Mouse (Mus musculus): ENCODE measurements around the gene Slfn8. TPM values are rescaled to one million over a fixed set of nuclear protein-coding genes. Genes with fewer than 3 reads are reported as not detected.
"Not testable (repeated sequence)": the region's sequence is repeated elsewhere in the genome, so short reads cannot be mapped to it uniquely, and the experiment has no call there.

Gene Slfn8
- polyA plus RNA-seq, 1 experiment from 2014 or later = 1.0 TPM

- Histone ChIP-seq H3K9me3 (ENCODE audit: control insufficient read depth, low read length) (no peaks in the 10 kb centered on the region), H3K9ac (ENCODE audit: low read depth, low read length) (no peak overlapping the region), H3K4me3 (ENCODE audit: low read depth, low read length) (no peak overlapping the region), H3K4me1 (ENCODE audit: control insufficient read depth, insufficient read depth, low read length) (no peaks in the 10 kb centered on the region), H3K36me3 (ENCODE audit: control insufficient read depth, insufficient read depth, low read length) (peaks cover 47% of the 10 kb centered on the region), H3K27ac (replicated peaks; ENCODE audit: low read depth, low read length) (no peak overlapping the region), H3K27me3 (replicated peaks; ENCODE audit: control insufficient read depth, insufficient read depth, low read length) (no peaks in the 10 kb centered on the region), H3K4me2 (ENCODE audit: low read depth, low read length) (no peak overlapping the region)
- ATAC-seq (ENCODE audit: low read depth) (no peak), DNase-seq (ENCODE audit: low spot score) (no peak)
- 83% methylated on average over 17 of the region's 17 CpGs for WGBS
These were observed 37.4 kb downstream of the Slfn8 start for GRCm38 (mm10) chr11:82983193-82983592.

- DNase-seq (ENCODE audit: low spot score); H3K4me2 ChIP-seq (ENCODE audit: low read depth, low read length); H3K27ac ChIP-seq (replicated peaks; ENCODE audit: low read depth, low read length); ATAC-seq (ENCODE audit: low read depth); H3K4me3 ChIP-seq (ENCODE audit: low read depth, low read length); H3K9me3 ChIP-seq (ENCODE audit: control insufficient read depth, low read length); H3K4me1 ChIP-seq (ENCODE audit: control insufficient read depth, insufficient read depth, low read length); H3K27me3 ChIP-seq (replicated peaks; ENCODE audit: control insufficient read depth, insufficient read depth, low read length); H3K9ac ChIP-seq (ENCODE audit: low read depth, low read length): not testable (repeated sequence)
- WGBS = 85% methylated on average over 2 of the region's 2 CpGs
- peaks cover 41% of the 10 kb centered on the region for H3K36me3 ChIP-seq (ENCODE audit: control insufficient read depth, insufficient read depth, low read length)
These were observed 38.2 kb downstream of the Slfn8 start for GRCm38 (mm10) chr11:82982409-82982808.

- H3K9ac ChIP-seq (ENCODE audit: low read depth, low read length) = no peak overlapping the region
- no peaks in the 10 kb centered on the region for H3K9me3 ChIP-seq (ENCODE audit: control insufficient read depth, low read length)
- DNase-seq (ENCODE audit: low spot score) = no peak
- 0 out of 2 replicates have a peak, but pooled peaks cover 6% of the 10 kb centered on the region for H3K4me1 ChIP-seq (ENCODE audit: control insufficient read depth, insufficient read depth, low read length)
- WGBS = 15% methylated on average over 5 of the region's 5 CpGs
- no peak for ATAC-seq (ENCODE audit: low read depth)
- no peaks in the 10 kb centered on the region for H3K27me3 ChIP-seq (replicated peaks; ENCODE audit: control insufficient read depth, insufficient read depth, low read length)
- no peak overlapping the region for H3K4me2 ChIP-seq (ENCODE audit: low read depth, low read length)
- H3K36me3 ChIP-seq (ENCODE audit: control insufficient read depth, insufficient read depth, low read length) = no peaks in the 10 kb centered on the region
- no peak overlapping the region for H3K4me3 ChIP-seq (ENCODE audit: low read depth, low read length)
- H3K27ac ChIP-seq (replicated peaks; ENCODE audit: low read depth, low read length) = no peak overlapping the region
These were observed 46.7 kb downstream of the Slfn8 start for GRCm38 (mm10) chr11:82973916-82974315.

- 69% methylated on average over 8 of the region's 11 CpGs for WGBS
- H3K36me3 ChIP-seq (ENCODE audit: control insufficient read depth, insufficient read depth, low read length) = no peaks in the 10 kb centered on the region
- ATAC-seq (ENCODE audit: low read depth) (no peak), DNase-seq (ENCODE audit: low spot score) (no peak)
- H3K27ac ChIP-seq (replicated peaks; ENCODE audit: low read depth, low read length) = peak overlapping the region; percentile 71; the same call in 1 of the 2 replicates
- peak overlapping the region; percentile 58 for H3K4me2 ChIP-seq (ENCODE audit: low read depth, low read length)
- no peaks in the 10 kb centered on the region for H3K27me3 ChIP-seq (replicated peaks; ENCODE audit: control insufficient read depth, insufficient read depth, low read length)
- peak overlapping the region; percentile 22 for H3K4me3 ChIP-seq (ENCODE audit: low read depth, low read length)
- H3K9me3 ChIP-seq (ENCODE audit: control insufficient read depth, low read length) = no peaks in the 10 kb centered on the region
- 0 out of 2 replicates have a peak, but pooled peaks cover 6% of the 10 kb centered on the region for H3K4me1 ChIP-seq (ENCODE audit: control insufficient read depth, insufficient read depth, low read length)
- H3K9ac ChIP-seq (ENCODE audit: low read depth, low read length) = peak overlapping the region; percentile 56
These were observed 49.0 kb downstream of the Slfn8 start for GRCm38 (mm10) chr11:82971590-82971974.

- H3K27ac ChIP-seq (replicated peaks; ENCODE audit: low read depth, low read length) = peak overlapping the region; percentile 71; the same call in 1 of the 2 replicates
- peak; percentile 83 for DNase-seq (ENCODE audit: low spot score)
These were observed 49.7 kb downstream of the Slfn8 start for GRCm38 (mm10) chr11:82970712-82971589.

GRCm38 (mm10) chr11:82962215-82962614 is 58.4 kb downstream of the Slfn8 start:
- DNase-seq (ENCODE audit: low spot score) (no peak), ATAC-seq (ENCODE audit: low read depth) (no peak)
- H3K4me3 ChIP-seq (ENCODE audit: low read depth, low read length) = no peak overlapping the region
- H3K27ac ChIP-seq (replicated peaks; ENCODE audit: low read depth, low read length) = no peak overlapping the region
- H3K27me3 ChIP-seq (replicated peaks; ENCODE audit: control insufficient read depth, insufficient read depth, low read length) = no peaks in the 10 kb centered on the region; the same call in none of the 2 replicates
- H3K4me2 ChIP-seq (ENCODE audit: low read depth, low read length) = no peak overlapping the region
- no peak overlapping the region for H3K9ac ChIP-seq (ENCODE audit: low read depth, low read length)
- no peaks in the 10 kb centered on the region for H3K36me3 ChIP-seq (ENCODE audit: control insufficient read depth, insufficient read depth, low read length)
- H3K4me1 ChIP-seq (ENCODE audit: control insufficient read depth, insufficient read depth, low read length) = no peaks in the 10 kb centered on the region
- 86% methylated on average over 8 of the region's 8 CpGs for WGBS
- H3K9me3 ChIP-seq (ENCODE audit: control insufficient read depth, low read length) = no peaks in the 10 kb centered on the region

More at GRCm38 (mm10) chr11:82970712-82971589, 49.7 kb downstream of the Slfn8 start:
- no peaks in the 10 kb centered on the region for H3K9me3 ChIP-seq (ENCODE audit: control insufficient read depth, low read length)
- peak; percentile 70 for ATAC-seq (ENCODE audit: low read depth)
- H3K36me3 ChIP-seq (ENCODE audit: control insufficient read depth, insufficient read depth, low read length) = no peaks in the 10 kb centered on the region
- peak overlapping the region; percentile 56 for H3K9ac ChIP-seq (ENCODE audit: low read depth, low read length)
- H3K4me2 ChIP-seq (ENCODE audit: low read depth, low read length) = peak overlapping the region; percentile 58
- H3K4me3 ChIP-seq (ENCODE audit: low read depth, low read length) = peak overlapping the region; percentile 22
- 7% methylated on average over 31 of the region's 31 CpGs for WGBS
- 0 out of 2 replicates have a peak, but pooled peaks cover 6% of the 10 kb centered on the region for H3K4me1 ChIP-seq (ENCODE audit: control insufficient read depth, insufficient read depth, low read length)
- no peaks in the 10 kb centered on the region for H3K27me3 ChIP-seq (replicated peaks; ENCODE audit: control insufficient read depth, insufficient read depth, low read length)

- Histone ChIP-seq H3K27ac (replicated peaks; ENCODE audit: low read depth, low read length) (no peak overlapping the region), H3K9me3 (ENCODE audit: control insufficient read depth, low read length) (no peaks in the 10 kb centered on the region), H3K9ac (ENCODE audit: low read depth, low read length) (no peak overlapping the region), H3K4me1 (ENCODE audit: control insufficient read depth, insufficient read depth, low read length) (no peaks in the 10 kb centered on the region), H3K4me2 (ENCODE audit: low read depth, low read length) (no peak overlapping the region), H3K36me3 (ENCODE audit: control insufficient read depth, insufficient read depth, low read length) (no peaks in the 10 kb centered on the region), H3K27me3 (replicated peaks; ENCODE audit: control insufficient read depth, insufficient read depth, low read length) (no peaks in the 10 kb centered on the region; the same call in none of the 2 replicates), H3K4me3 (ENCODE audit: low read depth, low read length) (no peak overlapping the region)
- 43% methylated on average over 2 of the region's 2 CpGs for WGBS
- no peak for DNase-seq (ENCODE audit: low spot score)
- no peak for ATAC-seq (ENCODE audit: low read depth)
These were observed 58.9 kb downstream of the Slfn8 start for GRCm38 (mm10) chr11:82961743-82962142.

GRCm38 (mm10) chr11:82959613-82960012 is 61.0 kb downstream of the Slfn8 start:
- Histone ChIP-seq H3K36me3 (ENCODE audit: control insufficient read depth, insufficient read depth, low read length) (no peaks in the 10 kb centered on the region), H3K9ac (ENCODE audit: low read depth, low read length) (no peak overlapping the region), H3K4me1 (ENCODE audit: control insufficient read depth, insufficient read depth, low read length) (no peaks in the 10 kb centered on the region), H3K9me3 (ENCODE audit: control insufficient read depth, low read length) (no peaks in the 10 kb centered on the region), H3K27me3 (replicated peaks; ENCODE audit: control insufficient read depth, insufficient read depth, low read length) (no peaks in the 10 kb centered on the region; the same call in none of the 2 replicates), H3K27ac (replicated peaks; ENCODE audit: low read depth, low read length) (no peak overlapping the region), H3K4me3 (ENCODE audit: low read depth, low read length) (no peak overlapping the region), H3K4me2 (ENCODE audit: low read depth, low read length) (no peak overlapping the region)
- ATAC-seq (ENCODE audit: low read depth) = no peak
- WGBS = 21% methylated on average over 4 of the region's 4 CpGs
- peak; percentile 23 for DNase-seq (ENCODE audit: low spot score)

All from embryonic facial prominence, embryonic 14.5 days (tissue).